Mouse (Mus musculus): ENCODE results near the gene Trip13. TPM values are rescaled to one million over a fixed set of nuclear protein-coding genes. Genes with fewer than 3 reads are reported as not detected.

The Trip13 gene
- polyA plus RNA-seq, 1 experiment = 0.82 TPM

- Histone ChIP-seq H3K4me3 (ENCODE audit: low read depth, low read length) (peak overlapping the region; percentile 75), H3K27ac (ENCODE audit: insufficient read depth, low read depth, low read length) (no peak overlapping the region), H3K27me3 (ENCODE audit: control insufficient read depth, insufficient read depth, low read length) (no peaks in the 10 kb centered on the region), H3K36me3 (ENCODE audit: control insufficient read depth, insufficient read depth, low read length) (peaks cover 9% of the 10 kb centered on the region; the same call in 1 of the 2 replicates), H3K4me1 (ENCODE audit: control insufficient read depth, insufficient read depth, insufficient read length, low read length) (peaks cover 13% of the 10 kb centered on the region; the same call in 1 of the 2 replicates)
- TF ChIP-seq POLR2A (IDR thresholded peaks at IDR 0.05; ENCODE audit: low read depth, low read length) (no peak), CTCF (IDR thresholded peaks at IDR 0.05; ENCODE audit: extremely low read depth, insufficient read length, insufficient replicate concordance, low read depth, low read length) (no peak)
- whole genome bisulfite sequencing = 12% methylated on average over 5 of the region's 5 CpGs
Observed at GRCm38 (mm10) chr13:73936938-73937320, 655 bp downstream of the Trip13 start.

DNA sequence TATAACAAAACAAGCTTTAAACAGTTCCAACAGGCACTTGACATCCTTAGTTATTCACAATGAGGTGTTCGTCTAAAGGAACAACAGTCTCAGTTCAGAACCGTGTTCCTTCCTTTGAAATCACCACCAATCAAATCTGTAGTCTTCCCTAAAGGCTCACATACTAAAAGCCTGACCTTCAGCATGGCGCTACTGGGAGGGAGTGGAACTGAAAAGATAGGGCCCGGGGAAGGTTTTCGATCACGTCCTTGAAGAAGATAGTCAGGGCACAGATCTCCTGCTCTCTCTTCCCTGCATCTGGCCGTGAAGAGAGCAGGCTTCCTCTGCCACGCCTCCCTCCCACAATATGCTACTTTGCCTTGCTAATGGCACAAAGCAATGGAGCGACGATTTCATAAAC is 5.4 kb downstream of the Trip13 start:
- Histone ChIP-seq H3K27me3 (ENCODE audit: control insufficient read depth, insufficient read depth, low read length) (no peaks in the 10 kb centered on the region), H3K27ac (ENCODE audit: insufficient read depth, low read depth, low read length) (no peak overlapping the region), H3K4me3 (ENCODE audit: low read depth, low read length) (no peak overlapping the region), H3K4me1 (ENCODE audit: control insufficient read depth, insufficient read depth, insufficient read length, low read length) (peaks cover 4% of the 10 kb centered on the region; the same call in 1 of the 2 replicates), H3K36me3 (ENCODE audit: control insufficient read depth, insufficient read depth, low read length) (peaks cover 15% of the 10 kb centered on the region)
- TF ChIP-seq CTCF (IDR thresholded peaks at IDR 0.05; ENCODE audit: extremely low read depth, insufficient read length, insufficient replicate concordance, low read depth, low read length) (no peak), POLR2A (IDR thresholded peaks at IDR 0.05; ENCODE audit: low read depth, low read length) (no peak)
- WGBS = 93% methylated on average over 10 of the region's 10 CpGs

- H3K27me3 ChIP-seq (ENCODE audit: control insufficient read depth, insufficient read depth, low read length) = no peaks in the 10 kb centered on the region
- no peak overlapping the region for H3K4me3 ChIP-seq (ENCODE audit: low read depth, low read length)
- H3K27ac ChIP-seq (ENCODE audit: insufficient read depth, low read depth, low read length) = no peak overlapping the region
- TF ChIP-seq CTCF (IDR thresholded peaks at IDR 0.05; ENCODE audit: extremely low read depth, insufficient read length, insufficient replicate concordance, low read depth, low read length) = no peak
- no peak for TF ChIP-seq POLR2A (IDR thresholded peaks at IDR 0.05; ENCODE audit: low read depth, low read length)
- peaks cover 18% of the 10 kb centered on the region for H3K36me3 ChIP-seq (ENCODE audit: control insufficient read depth, insufficient read depth, low read length)
- H3K4me1 ChIP-seq (ENCODE audit: control insufficient read depth, insufficient read depth, insufficient read length, low read length) = no peaks in the 10 kb centered on the region
- 93% methylated on average over 4 of the region's 4 CpGs for WGBS
Observed at GRCm38 (mm10) chr13:73913066-73913465, 24.5 kb downstream of the Trip13 start.

DNA sequence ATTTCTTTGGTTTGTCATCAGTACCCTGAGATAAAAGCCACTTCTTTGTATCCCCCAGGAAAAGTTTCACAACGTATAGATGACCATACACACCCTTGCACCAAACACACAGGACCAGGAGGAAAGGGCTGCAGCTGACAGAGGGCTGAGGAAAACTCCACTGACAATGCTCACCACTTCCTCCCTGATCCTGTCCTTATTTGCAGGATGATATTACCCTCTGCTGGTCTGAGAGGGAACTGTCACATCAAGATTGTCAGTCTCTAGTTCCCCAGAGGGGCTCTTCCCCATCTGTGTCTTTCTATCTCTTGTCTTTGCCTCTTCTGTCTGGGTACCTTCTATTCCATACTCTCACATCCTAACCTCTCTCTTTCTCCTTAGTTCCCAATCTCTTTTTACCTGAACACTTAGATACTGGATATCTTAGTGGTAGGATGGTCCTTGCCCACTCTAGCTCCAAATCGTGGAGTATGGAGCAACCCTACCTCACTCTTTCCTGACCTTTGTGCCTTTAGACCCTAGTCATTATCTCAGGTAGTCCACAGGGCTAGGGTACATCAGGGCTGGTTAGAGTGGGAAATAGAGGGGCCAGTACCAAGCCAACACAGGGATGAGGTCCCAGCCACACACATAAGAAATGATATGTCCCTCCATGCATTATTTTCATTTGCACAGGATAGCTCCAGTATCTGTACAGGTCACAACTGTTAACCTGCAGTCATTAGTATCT is 29.7 kb downstream of the Trip13 start:
- Histone ChIP-seq H3K27me3 (ENCODE audit: control insufficient read depth, insufficient read depth, low read length) (no peaks in the 10 kb centered on the region), H3K27ac (ENCODE audit: insufficient read depth, low read depth, low read length) (no peak overlapping the region), H3K36me3 (ENCODE audit: control insufficient read depth, insufficient read depth, low read length) (peaks cover 1% of the 10 kb centered on the region; the same call in 1 of the 2 replicates), H3K4me1 (ENCODE audit: control insufficient read depth, insufficient read depth, insufficient read length, low read length) (no peaks in the 10 kb centered on the region), H3K4me3 (ENCODE audit: low read depth, low read length) (no peak overlapping the region)
- TF ChIP-seq POLR2A (IDR thresholded peaks at IDR 0.05; ENCODE audit: low read depth, low read length) (no peak), CTCF (IDR thresholded peaks at IDR 0.05; ENCODE audit: extremely low read depth, insufficient read length, insufficient replicate concordance, low read depth, low read length) (peak; percentile 42; the same call in 1 of the 2 replicates)
- 50% methylated on average over 2 of the region's 2 CpGs for WGBS

DNA sequence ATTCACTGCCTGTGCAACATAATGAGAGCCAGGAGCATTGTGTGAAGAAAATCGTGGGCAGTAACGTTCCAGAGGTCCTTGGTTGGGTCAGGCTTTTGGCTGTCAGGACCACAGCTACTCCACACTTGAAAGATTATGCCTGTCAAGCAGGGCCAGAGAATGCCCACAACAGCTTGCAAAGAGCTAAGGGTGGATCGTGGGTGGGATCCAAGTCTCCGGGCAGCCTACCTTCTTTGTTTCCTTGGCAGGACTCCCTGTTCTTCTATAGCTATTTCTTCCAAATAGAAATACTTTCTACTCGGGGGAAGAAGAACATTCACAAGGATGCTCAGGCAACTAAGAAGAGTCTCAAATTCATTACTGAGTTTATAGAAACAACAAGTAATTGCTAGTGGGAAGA is 30.4 kb downstream of the Trip13 start:
- 83% methylated on average over 5 of the region's 5 CpGs for WGBS
- Histone ChIP-seq H3K27ac (ENCODE audit: insufficient read depth, low read depth, low read length) (no peak overlapping the region), H3K27me3 (ENCODE audit: control insufficient read depth, insufficient read depth, low read length) (no peaks in the 10 kb centered on the region), H3K4me3 (ENCODE audit: low read depth, low read length) (no peak overlapping the region), H3K4me1 (ENCODE audit: control insufficient read depth, insufficient read depth, insufficient read length, low read length) (no peaks in the 10 kb centered on the region), H3K36me3 (ENCODE audit: control insufficient read depth, insufficient read depth, low read length) (no peaks in the 10 kb centered on the region)
- TF ChIP-seq CTCF (IDR thresholded peaks at IDR 0.05; ENCODE audit: extremely low read depth, insufficient read length, insufficient replicate concordance, low read depth, low read length) (no peak), POLR2A (IDR thresholded peaks at IDR 0.05; ENCODE audit: low read depth, low read length) (no peak)

GRCm38 (mm10) chr13:73897561-73897960 is 40.0 kb downstream of the Trip13 start:
- WGBS = 66% methylated on average over 3 of the region's 3 CpGs
- Histone ChIP-seq H3K4me3 (ENCODE audit: low read depth, low read length) (no peak overlapping the region), H3K4me1 (ENCODE audit: control insufficient read depth, insufficient read depth, insufficient read length, low read length) (peaks cover 2% of the 10 kb centered on the region; the same call in 1 of the 2 replicates), H3K36me3 (ENCODE audit: control insufficient read depth, insufficient read depth, low read length) (no peaks in the 10 kb centered on the region), H3K27ac (ENCODE audit: insufficient read depth, low read depth, low read length) (no peak overlapping the region), H3K27me3 (ENCODE audit: control insufficient read depth, insufficient read depth, low read length) (no peaks in the 10 kb centered on the region)
- TF ChIP-seq POLR2A (IDR thresholded peaks at IDR 0.05; ENCODE audit: low read depth, low read length) (no peak), CTCF (IDR thresholded peaks at IDR 0.05; ENCODE audit: extremely low read depth, insufficient read length, insufficient replicate concordance, low read depth, low read length) (no peak)

DNA sequence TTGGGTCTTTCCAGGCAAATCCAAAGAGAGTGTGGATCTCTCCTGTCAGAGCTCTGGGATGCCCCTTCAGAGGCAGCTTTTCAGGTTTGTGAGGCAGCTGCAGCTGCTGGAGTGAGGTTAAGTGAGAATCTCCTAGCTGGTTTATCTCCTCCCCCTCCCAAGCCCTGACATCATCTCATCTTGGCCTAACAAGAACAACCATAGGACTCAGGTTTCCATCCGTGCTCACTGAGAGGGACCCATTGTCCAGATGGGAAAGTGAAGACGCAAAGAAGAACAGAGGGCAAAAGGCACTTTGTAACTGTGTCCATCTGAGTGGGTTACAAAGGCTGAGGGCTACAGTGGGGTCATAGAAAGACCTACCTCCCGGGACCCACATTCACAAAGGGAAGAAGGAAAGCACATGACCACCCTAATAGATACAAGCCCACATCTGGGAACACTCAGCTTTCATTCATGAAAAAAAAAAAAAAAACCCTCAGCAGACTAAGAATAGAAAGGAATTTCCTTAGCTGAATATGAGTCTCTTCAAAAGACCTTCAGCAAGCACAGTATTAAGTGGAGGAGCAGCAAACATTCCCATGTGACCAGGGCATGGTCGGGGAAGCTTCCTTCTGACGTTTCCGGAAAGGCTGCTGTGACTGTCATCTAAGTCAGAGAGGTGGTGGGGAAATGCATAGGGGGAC is 44.9 kb downstream of the Trip13 start:
- no peaks in the 10 kb centered on the region for H3K36me3 ChIP-seq (ENCODE audit: control insufficient read depth, insufficient read depth, low read length)
- H3K4me1 ChIP-seq (ENCODE audit: control insufficient read depth, insufficient read depth, insufficient read length, low read length) = peaks cover 4% of the 10 kb centered on the region
- no peaks in the 10 kb centered on the region for H3K27me3 ChIP-seq (ENCODE audit: control insufficient read depth, insufficient read depth, low read length)
- TF ChIP-seq POLR2A (IDR thresholded peaks at IDR 0.05; ENCODE audit: low read depth, low read length) (no peak), CTCF (IDR thresholded peaks at IDR 0.05; ENCODE audit: extremely low read depth, insufficient read length, insufficient replicate concordance, low read depth, low read length) (no peak)
- 0 out of 2 replicates have a peak overlapping the region, but pooled peaks have one; percentile 59 for H3K27ac ChIP-seq (ENCODE audit: insufficient read depth, low read depth, low read length)
- H3K4me3 ChIP-seq (ENCODE audit: low read depth, low read length) = no peak overlapping the region
- WGBS = 60% methylated on average over 6 of the region's 6 CpGs
